Mouse (Mus musculus): Measurements from ENCODE around the gene Car9.

GRCm38 (mm10) chr4:43478534-43478858 lies 28.3 kb upstream of the Car9 start:
- TF ChIP-seq POLR2A (IDR thresholded peaks at IDR 0.05; ENCODE audit: low read depth, low read length) (no peak), CTCF (IDR thresholded peaks at IDR 0.05; ENCODE audit: borderline replicate concordance, insufficient read depth, low read length) (no peak)
